In the genomic region with DNA sequence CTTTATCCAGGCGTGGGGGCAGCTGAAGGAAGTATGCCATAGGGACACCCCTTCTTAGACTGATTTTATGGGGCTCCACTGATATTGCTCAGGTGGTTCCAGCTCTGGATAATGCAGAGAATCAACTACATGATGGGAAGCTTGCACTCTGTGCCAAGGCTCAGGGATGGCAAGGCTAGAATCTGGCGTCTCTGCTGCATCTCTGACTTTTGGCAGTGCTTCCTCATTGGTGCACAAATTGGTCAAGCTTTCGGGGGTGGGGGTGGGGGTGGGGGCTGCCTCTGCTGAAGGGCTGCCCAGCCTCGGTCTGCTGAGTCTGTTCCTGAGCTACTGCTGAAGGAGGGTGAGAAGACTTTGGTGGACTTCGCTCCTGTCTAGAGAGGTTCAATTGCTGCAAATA, we compare ENCODE assay signal across 20 mouse cellular contexts.
DNase-seq lines count a peak whose midpoint lies in the region; TF ChIP-seq lines count a peak whose summit lies in the region.
"Had no signal": no experiment of that assay in that cellular context is flagged by ENCODE, and none has a peak within 500 bp of the region (broad histone marks: within the 10 kb centered on the region; RNA-seq: fewer than 3 reads in every experiment).

No protein-coding gene starts in this region.

- TF ChIP-seq CTCF in kidney, adult 2 months (conservative IDR thresholded peaks at IDR 0.05; ENCODE audit: insufficient read depth, insufficient read length, low read depth, low read length) = no peak

- 51% methylated on average over 5 of the region's 5 CpGs for WGBS in kidney, adult 2 months

- DNase-seq in cerebellum, postnatal 10 days = peak; percentile 59 to 76
- DNase-seq in cerebellum, adult 9-10 months = no peak
- peak; percentile 36 for DNase-seq in kidney, adult 2 months
- DNase-seq in kidney, postnatal 14 days = no peak
- peak; percentile 18 to 28 for DNase-seq in kidney, postnatal 36 days
- DNase-seq in kidney, postnatal 25 days = no peak
- DNase-seq: adrenal gland, adult 8-10 months; adrenal gland, postnatal 14 days; adrenal gland, postnatal 36 days; B cell, adult 2 months; cerebellum, adult 18-20 months; cerebellum, adult 8-10 months; cerebellum, postnatal 25 days; forebrain, postnatal 0 days had no signal

- 0 out of 2 replicates have a peak, but pooled peaks cover 4% of the 10 kb centered on the region for H3K4me1 ChIP-seq in kidney, adult 2 months (ENCODE audit: control insufficient read depth, insufficient read depth, low read length)
- H3K4me1 ChIP-seq: embryonic facial prominence, embryonic 12.5 days; forebrain, embryonic 13.5 days; forebrain, embryonic 15.5 days had no signal

- H3K4me3 ChIP-seq in kidney, adult 2 months (ENCODE audit: insufficient read depth, low read depth, low read length) = no peak overlapping the region
- H3K4me3 ChIP-seq: embryonic facial prominence, embryonic 10.5 days; embryonic facial prominence, embryonic 12.5 days; forebrain, embryonic 13.5 days; forebrain, embryonic 15.5 days had no signal

- no peak for TF ChIP-seq POLR2A in kidney, adult 2 months (IDR thresholded peaks at IDR 0.05; ENCODE audit: low read depth, low read length)

- H3K36me3 ChIP-seq in kidney, adult 2 months (ENCODE audit: control insufficient read depth, insufficient read depth, low read length) = no peaks in the 10 kb centered on the region
- H3K36me3 ChIP-seq: embryonic facial prominence, embryonic 10.5 days; embryonic facial prominence, embryonic 12.5 days; forebrain, embryonic 15.5 days; G1E had no signal

- H3K27me3 ChIP-seq in kidney, adult 2 months (replicated peaks; ENCODE audit: control insufficient read depth, insufficient read depth, low read length) = no peaks in the 10 kb centered on the region
- H3K27me3 ChIP-seq: embryonic facial prominence, embryonic 12.5 days; forebrain, embryonic 13.5 days; forebrain, embryonic 15.5 days; Patski had no signal

- no peak overlapping the region for H3K27ac ChIP-seq in kidney, adult 2 months (ENCODE audit: insufficient read depth, low read depth, low read length)
- H3K27ac ChIP-seq: embryonic facial prominence, embryonic 10.5 days; embryonic facial prominence, embryonic 12.5 days; forebrain, embryonic 13.5 days; forebrain, embryonic 15.5 days had no signal

Comparison
In these comparisons a context has a peak if more than half of its experiments do, and no peak if none do; other contexts are left out.
1. DNase-seq: peak in cerebellum, postnatal 10 days (2 of 2), kidney, adult 2 months (single experiment) and kidney, postnatal 36 days (2 of 2); none in cerebellum, adult 9-10 months (single experiment), kidney, postnatal 14 days (single experiment) and kidney, postnatal 25 days (0 of 2).